Mouse (Mus musculus) NIH3T3 (cell line): ENCODE data around the gene Lmtk3.

Experiments used
- DNase-seq: peaks from one replicate; pipeline ENCODE4 v3.0.0-alpha.2; 2012; ENCODE audit warnings: low read depth

Gene Lmtk3

GRCm38 (mm10) chr7:45784524-45785372, 1.2 kb downstream of the Lmtk3 start, which contains the start of gene Sult2b1:
Gene Sult2b1, minus strand, starts transcription at chr7:45784669.
- DNase-seq = no peak

DNA sequence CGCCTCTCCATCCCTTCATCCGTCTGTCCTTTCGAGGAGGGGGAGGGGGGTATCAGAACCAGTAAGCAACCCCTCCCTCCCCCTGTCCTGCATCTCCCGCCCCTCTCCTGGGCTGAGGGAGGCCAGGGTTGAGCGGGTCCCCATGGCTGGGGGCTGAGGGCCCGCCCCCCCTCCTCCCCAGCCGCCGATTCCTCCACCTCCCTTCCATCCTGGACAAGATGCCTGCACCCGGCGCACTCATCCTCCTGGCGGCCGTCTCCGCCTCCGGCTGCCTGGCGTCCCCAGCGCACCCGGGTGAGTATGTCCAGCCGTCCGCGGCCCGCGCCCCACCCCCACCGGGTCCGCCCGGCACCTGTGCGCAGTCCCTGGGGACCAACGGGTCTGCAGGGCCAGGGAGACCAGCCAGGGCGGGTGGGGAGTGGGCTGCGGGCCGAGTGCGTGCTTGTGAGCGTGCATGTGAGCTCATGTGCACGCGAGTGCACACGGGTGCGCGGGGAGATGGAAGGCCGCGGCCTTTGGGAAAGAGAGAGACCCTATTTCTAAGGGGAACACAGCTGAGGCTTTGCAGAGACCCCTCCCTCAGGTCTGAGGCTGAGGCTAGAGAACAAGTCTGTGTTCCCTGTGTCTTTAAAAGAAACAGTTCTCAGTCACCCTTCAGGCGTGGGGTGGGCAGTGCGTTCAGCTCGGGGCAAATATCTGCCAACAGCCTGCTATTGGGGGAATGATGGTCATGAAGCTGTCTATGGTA, 2.0 kb downstream of the Lmtk3 start:
- no peak for DNase-seq

DNA sequence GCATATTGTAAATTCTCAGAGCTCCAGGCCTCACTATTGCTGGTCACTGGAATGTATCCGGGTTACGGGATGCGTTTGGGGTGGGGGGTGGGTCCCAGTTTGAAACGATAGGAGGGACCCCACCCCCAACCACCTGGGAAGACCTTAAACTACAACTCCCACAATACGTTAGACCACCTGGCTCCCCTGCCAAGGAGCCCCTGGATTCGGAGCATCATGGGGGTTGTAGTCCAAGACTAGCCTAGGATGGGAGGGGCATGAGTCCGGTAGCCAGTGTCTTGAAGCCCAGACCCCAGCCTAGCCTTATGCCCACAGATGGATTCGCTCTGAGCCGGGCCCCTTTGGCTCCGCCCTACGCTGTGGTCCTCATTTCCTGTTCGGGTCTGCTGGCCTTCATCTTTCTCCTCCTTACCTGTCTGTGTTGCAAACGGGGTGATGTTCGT, 2.6 kb downstream of the Lmtk3 start:
- DNase-seq = no peak

DNA sequence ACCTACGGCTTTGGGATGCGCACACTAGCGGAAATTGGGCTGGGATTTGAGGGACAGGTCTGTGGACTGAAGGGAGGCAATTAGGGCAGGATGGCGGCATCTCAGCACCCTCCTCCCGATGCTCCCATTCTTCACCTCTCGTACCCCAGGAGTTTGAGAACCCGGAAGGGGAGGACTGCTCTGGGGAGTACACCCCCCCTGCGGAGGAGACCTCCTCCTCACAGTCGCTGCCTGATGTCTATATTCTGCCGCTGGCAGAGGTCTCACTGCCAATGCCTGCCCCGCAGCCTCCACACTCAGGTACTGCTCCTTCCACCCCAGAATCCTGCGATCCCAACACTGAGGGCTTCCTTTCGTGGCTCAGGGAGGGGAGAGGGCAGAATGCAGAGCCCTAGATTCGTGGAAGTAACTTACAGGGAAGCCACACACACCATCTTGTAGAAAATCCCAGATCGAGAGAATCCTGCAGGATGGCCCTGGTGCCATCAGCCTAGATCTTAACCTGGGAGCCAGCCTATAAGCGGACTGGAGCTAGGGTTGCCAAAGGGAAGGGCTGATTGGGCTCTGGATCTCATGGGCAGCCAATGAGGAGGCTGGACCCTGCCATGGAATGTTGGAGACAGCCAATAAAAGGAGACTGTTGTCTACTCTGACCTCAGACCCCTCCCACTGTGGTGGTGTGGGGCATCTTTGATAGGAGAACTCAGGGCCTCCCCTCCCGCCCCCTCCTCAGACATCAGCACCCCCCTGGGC, 3.3 kb downstream of the Lmtk3 start:
- DNase-seq = no peak

DNA sequence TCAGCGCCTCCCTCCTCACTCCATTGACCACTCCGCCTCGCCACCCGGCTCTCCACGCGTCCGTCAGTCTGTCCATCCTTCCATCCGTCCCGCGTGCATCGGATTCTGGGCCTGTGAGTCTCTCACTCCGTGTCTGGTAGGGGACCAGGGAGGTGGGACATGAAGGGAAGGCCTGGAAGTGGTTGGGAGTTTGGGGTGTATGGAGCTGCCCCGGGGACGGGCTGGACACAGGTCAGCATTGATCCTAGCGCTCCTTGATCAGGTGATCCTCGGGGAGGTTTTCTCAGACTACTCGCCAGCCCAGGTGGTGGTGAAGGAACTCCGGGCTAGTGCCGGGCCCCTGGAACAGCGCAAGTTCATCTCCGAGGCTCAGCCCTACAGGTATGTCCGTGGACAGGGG, 4.1 kb downstream of the Lmtk3 start:
- no peak for DNase-seq

- no peak for DNase-seq
These were observed 7.2 kb downstream of the Lmtk3 start for GRCm38 (mm10) chr7:45790721-45791120.

- DNase-seq = no peak
These were observed 8.4 kb downstream of the Lmtk3 start for GRCm38 (mm10) chr7:45791756-45792490.

GRCm38 (mm10) chr7:45793240-45793639, 9.7 kb downstream of the Lmtk3 start:
- DNase-seq = no peak

DNA sequence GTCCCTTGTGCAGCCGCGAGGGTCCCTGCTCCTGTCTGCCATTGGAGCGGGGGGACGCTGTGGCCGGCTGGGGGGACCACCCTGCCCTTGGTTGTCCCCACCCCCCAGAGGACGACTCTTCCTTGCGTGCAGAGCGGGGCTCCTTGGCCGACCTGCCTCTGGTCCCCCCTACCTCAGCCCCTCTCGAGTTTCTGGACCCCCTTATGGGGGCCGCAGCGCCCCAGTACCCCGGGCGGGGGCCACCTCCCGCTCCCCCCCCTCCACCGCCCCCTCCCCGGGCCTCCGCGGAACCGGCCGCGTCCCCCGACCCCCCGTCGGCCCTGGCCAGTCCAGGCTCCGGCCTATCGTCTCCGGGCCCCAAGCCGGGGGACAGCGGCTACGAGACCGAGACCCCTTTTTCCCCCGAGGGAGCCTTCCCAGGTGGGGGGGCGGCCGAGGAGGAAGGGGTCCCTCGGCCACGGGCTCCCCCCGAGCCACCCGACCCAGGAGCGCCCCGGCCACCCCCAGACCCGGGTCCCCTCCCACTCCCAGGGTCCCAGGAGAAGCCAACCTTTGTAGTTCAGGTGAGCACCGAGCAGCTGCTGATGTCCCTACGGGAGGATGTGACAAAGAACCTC, 10.5 kb downstream of the Lmtk3 start:
- no peak for DNase-seq

GRCm38 (mm10) chr7:45794971-45795370, 11.4 kb downstream of the Lmtk3 start:
- no peak for DNase-seq

- DNase-seq = no peak
These were observed 13.4 kb downstream of the Lmtk3 start for GRCm38 (mm10) chr7:45796950-45797349.

GRCm38 (mm10) chr7:45797661-45798510, 14.3 kb downstream of the Lmtk3 start:
- DNase-seq = no peak

GRCm38 (mm10) chr7:45798511-45798836, 14.9 kb downstream of the Lmtk3 start:
- no peak for DNase-seq

- DNase-seq = no peak
These were observed 15.4 kb downstream of the Lmtk3 start for GRCm38 (mm10) chr7:45798931-45799330.

- no peak for DNase-seq
These were observed 16.5 kb downstream of the Lmtk3 start for GRCm38 (mm10) chr7:45800001-45800400.

GRCm38 (mm10) chr7:45800546-45801204, 17.1 kb downstream of the Lmtk3 start:
- DNase-seq = peak; percentile 24

DNA sequence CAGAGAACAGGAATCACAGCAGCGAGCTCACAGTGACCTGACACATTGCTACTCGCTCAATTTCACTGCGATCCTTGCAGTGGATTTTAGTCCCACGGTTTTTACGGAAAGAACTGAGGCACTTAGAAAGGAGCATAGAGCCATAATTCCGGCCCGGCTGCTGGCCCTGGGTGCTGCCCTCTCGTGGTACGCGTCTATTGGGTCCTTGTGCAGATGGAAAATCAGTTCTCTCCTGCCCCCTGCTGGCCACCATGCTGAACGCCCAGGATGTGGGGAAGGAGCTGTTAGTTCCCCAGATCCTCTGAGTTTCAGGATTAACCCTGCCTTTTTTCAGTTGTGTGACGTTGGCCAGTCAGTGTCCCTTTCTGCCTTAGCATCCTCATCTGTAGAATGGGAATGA, 17.8 kb downstream of the Lmtk3 start:
- peak; percentile 97 for DNase-seq

DNA sequence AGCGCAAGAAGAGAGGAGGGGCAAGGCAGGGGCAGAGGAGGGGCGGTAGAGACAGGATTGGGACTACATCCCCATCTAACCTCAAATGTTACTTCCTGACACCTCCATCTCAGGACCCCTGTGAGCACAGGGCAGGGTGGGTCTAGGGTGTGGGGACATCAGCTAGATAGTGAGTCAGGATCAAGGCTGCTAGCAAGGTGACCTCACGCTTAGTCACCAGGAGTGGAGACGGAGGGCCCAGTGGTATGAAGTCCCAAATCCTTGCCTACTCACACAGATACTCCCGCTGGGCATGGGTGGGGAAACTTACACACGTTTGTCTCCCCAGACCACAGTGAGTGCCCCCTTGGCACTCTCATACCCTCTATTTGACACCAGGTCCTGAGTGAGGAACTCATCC, 19.0 kb downstream of the Lmtk3 start:
- peak; percentile 77 for DNase-seq

GRCm38 (mm10) chr7:45805941-45806340, 22.4 kb downstream of the Lmtk3 start:
- peak; percentile 14 for DNase-seq

- no peak for DNase-seq
These were observed 24.9 kb downstream of the Lmtk3 start for GRCm38 (mm10) chr7:45808471-45808870.
